Mouse (Mus musculus) ES-Bruce4 (cell line): ENCODE results near the gene Cntn4. TPM values are rescaled to one million over a fixed set of nuclear protein-coding genes. Genes with fewer than 3 reads are reported as not detected.

Experiments
- H3K27ac ChIP-seq: 2 replicates; pipeline ENCODE4 v1.5.1; 2012; ENCODE audit warnings: low read length, inconsistent platforms; ENCODE audit not compliant: insufficient read depth
- H3K27me3 ChIP-seq: 2 replicates; pipeline ENCODE4 v1.6.1; 2012; ENCODE audit warnings: mild to moderate bottlenecking, low read length, inconsistent platforms; ENCODE audit not compliant: control insufficient read depth, poor library complexity, insufficient read depth, severe bottlenecking
- H3K36me3 ChIP-seq: 2 replicates; pipeline ENCODE4 v1.6.1; 2012; ENCODE audit warnings: inconsistent platforms, mild to moderate bottlenecking, low read length, moderate library complexity; ENCODE audit not compliant: control insufficient read depth, poor library complexity, insufficient read depth, severe bottlenecking
- H3K4me1 ChIP-seq: one replicate; pipeline ENCODE4 v1.8.1; 2011; ENCODE audit warnings: low read length; ENCODE audit not compliant: control insufficient read depth, insufficient read depth
- H3K4me3 ChIP-seq: 2 replicates; pipeline ENCODE4 v1.5.1; 2011; ENCODE audit warnings: low read depth, mild to moderate bottlenecking, low read length
- H3K9ac ChIP-seq: 2 replicates; pipeline ENCODE4 v1.6.1; 2012; ENCODE audit warnings: low read depth, mild to moderate bottlenecking, inconsistent platforms; ENCODE audit not compliant: poor library complexity, severe bottlenecking
- H3K9me3 ChIP-seq: replicated peaks from 2 replicates; pipeline ENCODE4 v1.6.1; 2012; ENCODE audit warnings: mild to moderate bottlenecking, low read length, inconsistent platforms; ENCODE audit not compliant: control insufficient read depth, poor library complexity, insufficient read depth, severe bottlenecking
- CTCF ChIP-seq: IDR thresholded peaks from one replicate; pipeline ENCODE4 v1.8.1; 2011; ENCODE audit warnings: low read depth, low read length
- EP300 ChIP-seq: IDR thresholded peaks from 2 replicates; pipeline ENCODE4 v1.6.1; 2011; ENCODE audit warnings: low read depth, low read length; ENCODE audit not compliant: insufficient read depth
- POLR2A ChIP-seq: IDR thresholded peaks from one replicate; pipeline ENCODE4 v1.8.1; 2011; ENCODE audit warnings: low read length; ENCODE audit not compliant: insufficient read depth
- polyA plus RNA-seq: library from polyadenylated mRNA; stranded (reverse); fragments of >200 nt; gene quantifications from 2 replicates; pipeline ENCODE4 v1.2.4, GENCODE M21; 2011; ENCODE audit warnings: low read depth; ENCODE audit not compliant: missing spikeins, insufficient read depth, insufficient read length

Gene Cntn4
- polyA plus RNA-seq, 1 experiment: not detected

GRCm38 (mm10) chr6:106118523-106119081 is 441.1 kb downstream of the Cntn4 start:
- H3K9ac ChIP-seq: no peak overlapping the region
- H3K9me3 ChIP-seq: no peaks in the 10 kb centered on the region
- TF ChIP-seq CTCF: no peak
- no peak for TF ChIP-seq POLR2A
- TF ChIP-seq EP300: no peak
- H3K4me3 ChIP-seq: no peak overlapping the region
- no peaks in the 10 kb centered on the region for H3K36me3 ChIP-seq
- H3K4me1 ChIP-seq: no peaks in the 10 kb centered on the region
- no peaks in the 10 kb centered on the region; the same call in 1 of the 2 replicates for H3K27me3 ChIP-seq
- no peak overlapping the region for H3K27ac ChIP-seq

- Histone ChIP-seq H3K9ac (no peak overlapping the region), H3K36me3 (no peaks in the 10 kb centered on the region), H3K27me3 (no peaks in the 10 kb centered on the region), H3K4me1 (no peaks in the 10 kb centered on the region), H3K27ac (no peak overlapping the region), H3K4me3 (no peak overlapping the region), H3K9me3 (no peaks in the 10 kb centered on the region)
- TF ChIP-seq POLR2A: no peak
- no peak for TF ChIP-seq CTCF
- no peak for TF ChIP-seq EP300
Observed at GRCm38 (mm10) chr6:106153530-106153929, 476.1 kb downstream of the Cntn4 start.

GRCm38 (mm10) chr6:106155362-106155761 is 477.9 kb downstream of the Cntn4 start:
- no peak for TF ChIP-seq CTCF
- no peak for TF ChIP-seq EP300
- no peak for TF ChIP-seq POLR2A
- H3K9me3 ChIP-seq: no peaks in the 10 kb centered on the region
- no peak overlapping the region for H3K27ac ChIP-seq
- H3K36me3 ChIP-seq: no peaks in the 10 kb centered on the region
- H3K4me1 ChIP-seq: no peaks in the 10 kb centered on the region
- H3K9ac ChIP-seq: no peak overlapping the region
- no peak overlapping the region for H3K4me3 ChIP-seq
- H3K27me3 ChIP-seq: no peaks in the 10 kb centered on the region

- no peak for TF ChIP-seq CTCF
- no peak for TF ChIP-seq EP300
- no peak for TF ChIP-seq POLR2A
- Histone ChIP-seq H3K9ac (no peak overlapping the region), H3K4me3 (no peak overlapping the region)
Observed at GRCm38 (mm10) chr6:106177546-106177945, 500.1 kb downstream of the Cntn4 start.

GRCm38 (mm10) chr6:106181596-106181995 is 504.1 kb downstream of the Cntn4 start:
- Histone ChIP-seq H3K4me3 (no peak overlapping the region), H3K9ac (no peak overlapping the region), H3K36me3 (no peaks in the 10 kb centered on the region), H3K27me3 (no peaks in the 10 kb centered on the region), H3K27ac (no peak overlapping the region), H3K9me3 (no peaks in the 10 kb centered on the region), H3K4me1 (no peaks in the 10 kb centered on the region)
- TF ChIP-seq CTCF (no peak), POLR2A (no peak), EP300 (no peak)

More at GRCm38 (mm10) chr6:106177546-106177945, 500.1 kb downstream of the Cntn4 start:
- H3K27ac ChIP-seq: no peak overlapping the region
- H3K36me3 ChIP-seq: no peaks in the 10 kb centered on the region
- no peaks in the 10 kb centered on the region for H3K9me3 ChIP-seq
- H3K4me1 ChIP-seq: no peaks in the 10 kb centered on the region
- H3K27me3 ChIP-seq: no peaks in the 10 kb centered on the region

- Histone ChIP-seq H3K27me3 (no peaks in the 10 kb centered on the region), H3K4me1 (no peaks in the 10 kb centered on the region), H3K9ac (no peak overlapping the region), H3K9me3 (no peaks in the 10 kb centered on the region), H3K27ac (no peak overlapping the region), H3K4me3 (no peak overlapping the region), H3K36me3 (no peaks in the 10 kb centered on the region)
- TF ChIP-seq CTCF (no peak), POLR2A (no peak), EP300 (no peak)
Observed at GRCm38 (mm10) chr6:106200974-106201373, 523.5 kb downstream of the Cntn4 start.

- TF ChIP-seq CTCF (no peak), POLR2A (no peak), EP300 (no peak)
- no peaks in the 10 kb centered on the region for H3K27me3 ChIP-seq
- no peak overlapping the region for H3K9ac ChIP-seq
- H3K9me3 ChIP-seq: no peaks in the 10 kb centered on the region
- no peaks in the 10 kb centered on the region for H3K36me3 ChIP-seq
- no peak overlapping the region for H3K27ac ChIP-seq
- no peak overlapping the region for H3K4me3 ChIP-seq
- no peaks in the 10 kb centered on the region for H3K4me1 ChIP-seq
Observed at GRCm38 (mm10) chr6:106207401-106207800, 529.9 kb downstream of the Cntn4 start.
